Mouse (Mus musculus): ENCODE results near the gene Col27a1. TPM values are rescaled to one million over a fixed set of nuclear protein-coding genes. Genes with fewer than 3 reads are reported as not detected.

Gene Col27a1
- total RNA-seq, 2 experiments from 2014 or later = 6.1 to 8.3 TPM

GRCm38 (mm10) chr4:63308316-63308715 is 94.5 kb downstream of the Col27a1 start:
- no peak for DNase-seq

DNA sequence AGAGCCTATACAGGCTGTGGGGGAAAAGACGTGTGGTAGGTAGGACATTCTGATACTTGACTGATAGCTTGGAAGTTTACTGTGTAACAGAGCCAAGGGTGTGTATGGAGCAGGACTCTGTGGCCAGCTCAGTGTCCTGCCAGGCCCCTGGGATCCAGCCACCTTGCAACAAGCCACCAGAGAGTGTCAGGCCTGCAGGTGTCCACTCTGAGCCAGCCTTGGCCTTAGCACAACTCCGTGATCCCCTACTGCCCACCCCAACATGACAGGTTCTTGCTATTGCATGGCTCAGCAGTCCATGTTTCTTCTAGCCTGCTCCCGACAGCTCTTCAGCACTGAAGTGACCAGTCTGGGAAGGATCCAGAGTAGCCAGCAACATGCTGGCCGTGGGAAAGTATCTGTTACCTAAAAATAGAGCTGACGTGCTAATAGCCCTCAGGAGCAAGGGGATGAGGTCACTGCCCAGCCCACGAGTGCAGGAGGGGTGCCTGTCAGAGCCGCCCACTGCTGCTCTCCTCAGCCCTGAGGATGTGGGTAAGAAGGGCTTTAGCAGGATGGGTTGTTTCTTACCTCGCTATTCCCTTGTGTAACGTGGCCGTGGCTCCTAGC is 96.5 kb downstream of the Col27a1 start:
- peak in 1 of 2 experiments; percentile 27 for DNase-seq

DNA sequence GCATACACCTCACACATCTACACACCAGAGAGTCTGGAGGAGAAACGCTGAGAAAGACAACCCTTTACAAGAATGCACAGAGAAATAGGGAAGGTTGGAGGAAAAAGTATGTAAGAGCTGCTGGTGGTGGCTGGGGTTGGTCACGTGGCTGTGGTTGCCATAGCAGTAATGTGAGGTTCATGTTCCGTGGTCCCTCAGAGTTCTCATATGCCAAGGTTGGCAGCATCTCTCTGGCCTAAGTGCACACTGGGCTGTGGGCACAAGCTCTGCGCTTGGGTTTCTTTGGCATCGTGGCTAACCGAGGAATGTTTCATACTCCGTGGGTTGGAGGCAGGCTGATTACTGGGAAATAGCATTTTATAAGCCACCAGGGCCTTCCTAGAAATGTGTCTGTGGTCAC is 97.6 kb downstream of the Col27a1 start:
- DNase-seq = no peak

- DNase-seq = no peak
These were observed 100.3 kb downstream of the Col27a1 start for GRCm38 (mm10) chr4:63314063-63314462.

GRCm38 (mm10) chr4:63316076-63316746 is 102.4 kb downstream of the Col27a1 start:
- DNase-seq = peak; percentile 84 to 85

GRCm38 (mm10) chr4:63319566-63319965 is 105.8 kb downstream of the Col27a1 start:
- peak; percentile 69 to 78 for DNase-seq

- peak; percentile 43 to 67 for DNase-seq
These were observed 109.5 kb downstream of the Col27a1 start for GRCm38 (mm10) chr4:63323275-63323815.

- no peak for DNase-seq
These were observed 119.6 kb downstream of the Col27a1 start for GRCm38 (mm10) chr4:63333403-63333802.

GRCm38 (mm10) chr4:63338414-63339076 is 124.7 kb downstream of the Col27a1 start:
- DNase-seq = no peak

- DNase-seq = no peak
These were observed 128.7 kb downstream of the Col27a1 start for GRCm38 (mm10) chr4:63342491-63342890.

DNA sequence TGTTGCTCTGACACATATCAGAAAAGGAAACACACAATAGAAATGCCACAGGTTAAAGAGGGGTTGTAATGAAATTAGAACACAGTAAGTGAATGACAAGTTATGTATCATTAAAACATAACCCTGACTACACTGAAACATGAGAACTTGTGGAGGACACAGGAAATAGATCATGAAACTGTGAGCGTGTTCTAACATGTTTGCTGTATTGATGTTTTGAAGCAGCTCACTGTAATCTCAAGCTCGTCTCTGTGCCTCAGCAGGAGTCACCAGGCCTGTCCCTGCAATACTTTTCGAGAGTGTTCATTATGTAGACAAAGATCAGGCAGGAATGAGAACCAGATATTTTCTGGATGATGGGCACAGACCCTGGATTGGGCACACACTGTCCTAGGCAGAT is 129.8 kb downstream of the Col27a1 start:
- no peak for DNase-seq

DNA sequence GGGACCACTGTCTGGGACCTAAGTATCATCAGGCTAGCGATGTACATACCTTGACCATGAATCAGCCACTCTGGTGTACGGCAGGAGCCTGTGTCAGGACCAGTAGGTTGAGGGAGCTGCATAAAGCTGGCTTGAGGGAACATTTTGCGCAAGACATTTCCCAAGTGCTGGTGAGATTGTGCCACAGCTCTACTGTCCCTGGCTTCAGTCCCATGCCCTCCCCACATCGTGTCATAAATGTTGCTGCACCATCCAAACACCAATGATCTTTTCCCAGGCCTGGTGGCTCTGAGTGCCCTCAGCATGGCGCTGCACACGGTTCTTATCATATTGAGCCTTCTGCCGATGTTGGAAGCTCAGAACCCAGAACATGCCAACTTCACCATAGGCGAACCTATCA is 130.5 kb downstream of the Col27a1 start, which contains the start of gene Orm1:
TSS of gene Orm1 (plus strand) at position 266 of the 400 bp plus-strand sequence.
- DNase-seq = peak; percentile 59 to 69

DNA sequence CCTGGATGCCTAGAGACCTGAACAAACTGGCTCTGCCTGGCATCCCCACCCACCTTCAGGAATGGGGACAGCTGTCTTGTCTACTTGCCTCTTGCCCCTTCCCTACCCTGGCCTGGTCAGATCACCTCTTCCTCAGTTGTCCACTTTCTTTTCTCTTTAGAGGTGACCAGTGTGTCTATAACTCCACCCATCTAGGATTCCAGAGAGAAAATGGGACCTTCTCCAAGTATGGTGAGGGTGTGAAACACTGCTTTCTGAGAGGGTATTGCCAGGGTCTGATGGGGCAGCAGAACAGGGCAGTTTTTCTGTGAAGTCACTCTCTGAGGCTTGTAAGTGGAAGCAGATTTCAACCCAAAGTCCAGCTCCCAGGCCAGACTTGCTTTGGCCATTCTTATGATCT is 131.5 kb downstream of the Col27a1 start:
- no peak for DNase-seq

DNA sequence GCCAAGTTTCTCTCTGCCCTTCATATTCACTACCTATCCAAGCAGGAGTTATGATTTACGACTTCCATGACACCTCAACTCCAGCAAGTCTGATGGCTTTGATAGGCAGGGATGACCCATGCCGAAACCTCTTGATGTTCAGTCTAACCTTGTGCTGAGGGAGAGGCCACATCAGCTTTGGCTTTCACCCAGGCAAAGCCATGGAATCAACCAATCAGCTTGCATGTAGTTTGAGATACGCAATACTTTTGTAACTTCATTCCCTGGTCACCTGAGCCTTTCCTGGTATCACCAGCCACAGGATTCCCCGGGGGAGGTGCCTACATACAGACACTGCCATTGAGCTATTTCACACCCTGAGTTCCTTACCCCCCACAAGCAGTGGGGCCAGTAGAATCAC is 132.9 kb downstream of the Col27a1 start:
- no peak for DNase-seq

DNA sequence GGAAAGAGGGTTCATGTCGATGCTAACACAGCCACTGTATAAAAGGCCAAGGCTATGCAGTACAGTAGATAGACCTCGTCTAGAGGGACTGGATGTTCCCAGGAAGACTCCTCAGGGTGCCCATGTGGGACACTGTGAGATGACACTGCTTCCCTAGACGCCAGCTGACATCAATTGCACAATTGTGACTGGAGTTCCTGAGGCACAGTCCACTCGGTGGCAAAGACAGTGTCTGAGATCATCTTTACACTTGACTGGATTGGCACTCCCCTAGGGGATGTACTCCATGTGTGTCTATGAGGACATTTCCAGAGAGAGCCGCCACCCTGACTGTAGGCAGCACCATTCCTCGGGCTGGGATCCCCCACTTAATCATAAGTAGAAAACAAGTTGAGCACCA is 134.7 kb downstream of the Col27a1 start:
- peak in 1 of 2 experiments; percentile 31 for DNase-seq

DNA sequence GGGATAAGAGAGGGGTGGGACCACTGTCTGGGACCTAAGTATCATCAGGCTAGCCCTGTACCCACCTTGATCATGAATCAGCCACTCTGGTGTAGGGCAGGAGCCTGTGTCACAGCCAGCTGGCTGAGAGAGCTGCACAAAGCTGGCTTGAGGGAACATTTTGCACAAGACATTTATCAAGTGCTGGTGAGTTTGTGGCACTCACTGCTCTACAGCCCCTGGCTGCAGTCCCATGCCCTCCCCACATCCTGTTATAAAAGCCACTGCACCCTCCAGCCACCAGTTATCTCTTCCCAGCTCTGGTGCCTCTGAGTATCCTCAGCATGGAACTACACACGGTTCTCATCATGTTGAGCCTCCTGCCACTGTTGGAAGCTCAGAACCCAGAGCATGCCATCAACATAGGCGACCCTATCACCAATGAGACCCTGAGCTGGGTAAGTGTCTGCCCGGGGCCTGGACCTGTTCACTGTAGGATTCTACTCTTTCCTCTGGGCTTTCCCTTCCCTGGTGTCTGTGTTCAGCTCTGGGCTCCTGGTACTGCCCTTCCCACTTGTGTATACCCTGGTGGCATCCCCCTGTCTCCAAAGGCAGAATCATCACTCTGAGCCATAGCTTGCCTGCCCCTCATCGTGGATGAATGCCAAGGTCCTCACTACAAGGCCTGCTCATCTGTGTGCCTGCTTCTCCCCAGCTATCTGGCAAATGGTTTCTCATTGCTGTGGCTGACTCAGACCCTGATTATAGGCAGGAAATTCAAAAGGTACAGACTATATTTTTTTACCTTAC is 142.3 kb downstream of the Col27a1 start, which contains the start of gene Orm3:
TSS of gene Orm3 (plus strand) at position 286 of the 789 bp plus-strand sequence.
- peak; percentile 59 to 80 for DNase-seq

DNA sequence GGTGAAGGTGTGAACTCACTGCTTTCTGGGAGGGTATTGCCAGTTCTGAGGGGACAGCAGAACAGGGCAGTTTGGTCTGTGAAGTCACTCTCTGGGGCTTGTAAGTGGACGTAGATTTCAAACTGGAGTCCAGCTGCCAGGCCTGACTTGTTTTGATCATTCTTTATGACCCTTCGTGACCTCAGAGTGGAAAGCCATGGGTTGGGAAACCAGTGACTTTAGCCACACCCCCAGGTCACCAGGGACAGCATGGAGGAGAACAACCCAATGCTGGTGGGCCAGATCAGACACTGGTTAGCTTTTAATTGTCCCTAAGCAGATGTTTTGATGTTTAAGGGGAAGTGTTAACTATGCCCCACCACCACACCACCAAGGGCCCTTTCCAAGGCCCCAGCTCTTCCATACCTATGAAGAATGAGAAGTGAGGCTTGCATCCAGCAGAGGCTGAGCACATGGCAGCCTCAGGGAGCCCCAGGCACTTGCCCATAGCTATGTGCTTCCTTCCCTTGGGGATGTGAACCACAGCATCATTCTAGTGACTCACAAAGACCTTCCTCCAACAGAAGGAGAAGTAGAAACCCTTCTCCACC is 143.3 kb downstream of the Col27a1 start:
- DNase-seq = peak; percentile 31 to 53

- no peak for DNase-seq
These were observed 146.1 kb downstream of the Col27a1 start for GRCm38 (mm10) chr4:63359861-63360260.

- DNase-seq = peak; percentile 69 to 73
These were observed 148.3 kb downstream of the Col27a1 start, which contains the start of gene Orm2 for GRCm38 (mm10) chr4:63362150-63362549. Orm2 (plus strand) TSS chr4:63362449.

DNA sequence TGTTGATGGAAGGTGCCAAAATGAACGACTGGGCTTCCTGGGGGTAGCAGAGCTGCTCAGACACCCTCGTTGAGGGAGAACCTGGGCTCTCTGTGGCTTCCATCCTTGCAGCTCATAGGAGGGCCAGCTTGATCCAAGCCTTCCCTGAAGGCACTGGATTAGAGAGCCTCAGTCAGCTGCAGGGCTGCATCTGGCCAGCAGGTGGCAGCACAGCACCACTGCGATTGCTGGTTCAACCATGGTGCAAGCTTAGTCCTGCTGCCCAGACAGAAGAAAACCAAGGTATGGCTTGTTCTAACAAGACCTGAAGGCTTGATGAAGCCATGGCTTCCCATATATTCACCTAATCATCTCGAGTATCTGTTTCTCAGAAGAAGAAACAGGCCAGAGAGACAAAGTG is 154.8 kb downstream of the Col27a1 start:
- peak; percentile 91 to 93 for DNase-seq

DNA sequence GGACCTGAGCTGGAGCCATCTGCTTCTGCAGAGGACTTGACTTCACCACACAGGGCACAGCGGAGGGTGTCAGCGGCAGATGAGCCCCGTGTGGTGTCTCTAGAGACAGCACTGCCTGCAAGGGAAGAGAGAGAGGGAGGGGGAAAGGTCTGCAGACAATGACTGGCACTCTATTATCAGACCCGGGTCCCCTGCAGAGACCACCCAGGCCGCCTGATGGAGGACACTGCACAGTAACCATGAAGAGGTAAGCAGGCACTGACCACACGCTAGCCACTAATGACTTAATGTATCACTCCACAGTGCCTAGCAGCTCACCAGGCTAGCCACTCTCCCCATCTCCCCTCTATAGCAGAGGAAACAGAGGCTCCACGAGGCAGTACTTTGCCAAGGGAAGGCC is 157.1 kb downstream of the Col27a1 start:
- no peak for DNase-seq

DNA sequence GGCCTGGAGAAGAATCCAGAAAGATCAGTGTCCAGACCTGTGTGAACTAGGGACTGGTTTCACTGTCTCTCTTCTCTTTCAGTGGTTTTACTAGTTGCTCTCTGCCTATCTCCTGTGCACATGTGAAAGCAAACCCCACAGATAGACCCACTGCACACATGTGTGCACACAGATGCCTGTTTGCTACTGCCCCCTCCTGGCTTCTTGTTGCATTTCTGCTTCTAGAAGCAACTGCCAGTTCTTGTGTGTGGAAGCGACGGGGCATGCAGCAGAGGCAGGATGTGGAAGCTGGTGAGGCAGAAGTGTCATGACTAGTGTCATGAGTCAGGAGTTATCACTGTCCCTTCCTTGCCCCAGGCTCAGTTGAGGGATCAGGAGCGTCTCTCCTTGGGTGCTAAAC is 158.1 kb downstream of the Col27a1 start:
- peak; percentile 35 to 68 for DNase-seq
